Mouse (Mus musculus) left cerebral cortex, postnatal 4 days (tissue): Measurements from ENCODE around the gene Pabpc1l. TPM values are rescaled to one million over a fixed set of nuclear protein-coding genes. Genes with fewer than 3 reads are reported as not detected.

Source experiments
- DNase-seq: peaks from one replicate; pipeline ENCODE4 v3.0.0-alpha.2; 2022
- intact Hi-C: fragments of 180-260 bp; cut with DNase I; formaldehyde crosslinking; loops from one replicate; pipeline ENCODE4 v1.15.1; 2025
- total RNA-seq, 2 experiments: library from RNA; stranded (reverse); gene quantifications; 2 replicates each; pipeline ENCODE4 v1.2.3; 2021

Pabpc1l gene
- total RNA-seq, 2 experiments from 2014 or later = 2.4 to 3.1 TPM

GRCm38 (mm10) chr2:164082175-164082574 lies 56.9 kb downstream of the Pabpc1l start:
- intact Hi-C loops = no loop called here
- no peak for DNase-seq

GRCm38 (mm10) chr2:164083609-164084341 lies 58.5 kb downstream of the Pabpc1l start:
- intact Hi-C loops = no loop called here
- no peak for DNase-seq

- intact Hi-C loops = no loop called here
- DNase-seq = no peak
These were observed 59.1 kb downstream of the Pabpc1l start for GRCm38 (mm10) chr2:164084342-164084700.

GRCm38 (mm10) chr2:164087416-164088017 lies 62.3 kb downstream of the Pabpc1l start:
- intact Hi-C loops = no loop called here
- DNase-seq = no peak

- intact Hi-C loops = no loop called here
- no peak for DNase-seq
These were observed 64.3 kb downstream of the Pabpc1l start for GRCm38 (mm10) chr2:164089508-164089907.

GRCm38 (mm10) chr2:164094152-164094551 lies 68.9 kb downstream of the Pabpc1l start:
- no peak for DNase-seq
- intact Hi-C loops = no loop called here

GRCm38 (mm10) chr2:164098603-164099250 lies 73.5 kb downstream of the Pabpc1l start:
- DNase-seq = no peak
- intact Hi-C loops = no loop called here

Other genes with a start within 250 kb of the Pabpc1l start
- gene Ccn5, start 204.6 kb upstream of the Pabpc1l start, total RNA-seq = under 1 TPM in 1 of 2 experiments, not detected in 1; 0.34 TPM
- gene Kcnk15, start 171.8 kb upstream of the Pabpc1l start, total RNA-seq = not detected
- 10 to 100 TPM; 69.5 to 72.9 TPM for gene Rims4, start 106.8 kb upstream of the Pabpc1l start, total RNA-seq
- gene Ywhab, start 30.5 kb upstream of the Pabpc1l start, total RNA-seq = 100 to 1,000 TPM; 454 to 464 TPM
- gene Stk4, start 44.9 kb downstream of the Pabpc1l start, total RNA-seq = 10 to 100 TPM; 31.8 to 38.8 TPM
- 10 to 100 TPM; 41.4 to 42.7 TPM for gene Tomm34, start 45.7 kb downstream of the Pabpc1l start, total RNA-seq
- 1 to 10 TPM; 8.1 to 9.0 TPM for gene Kcns1, start 145.7 kb downstream of the Pabpc1l start, total RNA-seq
- gene Wfdc5, start 157.3 kb downstream of the Pabpc1l start, total RNA-seq = not detected
- not detected for gene Wfdc12, start 165.2 kb downstream of the Pabpc1l start, total RNA-seq
- not detected for gene Wfdc15a, start 174.7 kb downstream of the Pabpc1l start, total RNA-seq
- gene Wfdc15b, start 196.2 kb downstream of the Pabpc1l start, total RNA-seq = not detected
- not detected for gene Svs2, start 213.0 kb downstream of the Pabpc1l start, total RNA-seq
- gene Svs3b, start 231.2 kb downstream of the Pabpc1l start, total RNA-seq = not detected